ENCODE assay signal across 22 mouse cellular contexts in the genomic region with DNA sequence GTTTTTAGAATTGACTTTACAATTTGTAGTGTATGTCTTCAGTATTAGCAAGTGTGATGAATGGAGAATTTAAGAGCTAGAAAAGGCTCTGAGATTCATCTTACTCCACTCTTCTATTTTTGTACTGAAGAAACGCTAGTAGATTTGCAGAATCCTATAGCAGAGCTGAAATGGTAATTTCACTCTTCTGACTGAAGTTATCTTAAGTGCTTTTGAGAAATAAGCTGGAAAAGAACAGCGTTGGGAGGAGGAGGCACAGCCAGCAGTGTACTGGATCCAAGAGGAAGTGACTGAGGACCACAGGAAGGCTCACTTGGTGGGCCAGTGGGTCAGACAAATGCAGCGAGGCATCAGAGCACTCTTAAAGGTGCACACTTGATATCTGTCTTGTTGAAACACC.
"Had no signal": no experiment of that assay in that cellular context is flagged by ENCODE, and none has a peak within 500 bp of the region (broad histone marks: within the 10 kb centered on the region; RNA-seq: fewer than 3 reads in every experiment).

No protein-coding gene starts in this region.

- H3K4me1 ChIP-seq: hindbrain, embryonic 13.5 days; hindbrain, embryonic 15.5 days; limb, embryonic 15.5 days; liver, embryonic 12.5 days had no signal

- H3K27me3 ChIP-seq: hindbrain, embryonic 13.5 days; hindbrain, embryonic 15.5 days; kidney, embryonic 15.5 days; limb, embryonic 13.5 days; limb, embryonic 15.5 days; liver, embryonic 12.5 days had no signal

- H3K9me3 ChIP-seq: heart, embryonic 10.5 days; hindbrain, embryonic 13.5 days; hindbrain, embryonic 15.5 days; kidney, embryonic 15.5 days; limb, embryonic 13.5 days; limb, embryonic 15.5 days; liver, embryonic 12.5 days had no signal

- ATAC-seq: forebrain, postnatal 0 days; hindbrain, postnatal 0 days; intestine, embryonic 16.5 days; liver, embryonic 12.5 days had no signal

- H3K36me3 ChIP-seq: heart, embryonic 10.5 days; hindbrain, embryonic 13.5 days; hindbrain, embryonic 15.5 days; kidney, embryonic 15.5 days; limb, embryonic 13.5 days; limb, embryonic 15.5 days; liver, embryonic 12.5 days had no signal

- H3K4me2 ChIP-seq: hindbrain, embryonic 13.5 days; hindbrain, embryonic 15.5 days; kidney, embryonic 15.5 days; limb, embryonic 13.5 days; limb, embryonic 15.5 days; liver, embryonic 12.5 days had no signal

- H3K4me3 ChIP-seq: heart, embryonic 10.5 days; hindbrain, embryonic 13.5 days; hindbrain, embryonic 15.5 days; kidney, embryonic 15.5 days; limb, embryonic 13.5 days; limb, embryonic 15.5 days; liver, embryonic 12.5 days had no signal

- H3K9ac ChIP-seq: forebrain, postnatal 0 days; hindbrain, embryonic 13.5 days; hindbrain, embryonic 15.5 days; kidney, embryonic 15.5 days; limb, embryonic 13.5 days; limb, embryonic 15.5 days; liver, embryonic 12.5 days had no signal

- H3K27ac ChIP-seq: heart, embryonic 10.5 days; hindbrain, embryonic 13.5 days; hindbrain, embryonic 15.5 days; hindbrain, postnatal 0 days; kidney, embryonic 15.5 days; kidney, postnatal 0 days; limb, embryonic 13.5 days; limb, embryonic 15.5 days; liver, embryonic 12.5 days had no signal

- DNase-seq: forebrain, postnatal 0 days; gastrocnemius, postnatal 14 days; gastrocnemius, postnatal 36 days; heart, postnatal 14 days; heart, postnatal 36 days; kidney, adult 11 months; kidney, adult 9 months; kidney, postnatal 14 days; kidney, postnatal 36 days; layer of hippocampus, adult 9-11 months; layer of hippocampus, postnatal 36 days; left cerebral cortex, postnatal 4 days had no signal
